Mouse (Mus musculus) hematopoietic multipotent progenitor cell, adult 10-12 weeks (in vitro differentiated cells): Measurements from ENCODE around the gene Dmac1. TPM values are rescaled to one million over a fixed set of nuclear protein-coding genes. Genes with fewer than 3 reads are reported as not detected.

Experiments used
- polyA plus RNA-seq: library from polyadenylated mRNA; stranded (reverse); fragments of >175 nt; gene quantifications from 2 replicates; pipeline ENCODE4 v1.2.3, GENCODE M21; 2012; ENCODE audit warnings: low replicate concordance

Dmac1 gene
- polyA plus RNA-seq = 87.7 and 122 TPM in 2 replicates

DNA sequence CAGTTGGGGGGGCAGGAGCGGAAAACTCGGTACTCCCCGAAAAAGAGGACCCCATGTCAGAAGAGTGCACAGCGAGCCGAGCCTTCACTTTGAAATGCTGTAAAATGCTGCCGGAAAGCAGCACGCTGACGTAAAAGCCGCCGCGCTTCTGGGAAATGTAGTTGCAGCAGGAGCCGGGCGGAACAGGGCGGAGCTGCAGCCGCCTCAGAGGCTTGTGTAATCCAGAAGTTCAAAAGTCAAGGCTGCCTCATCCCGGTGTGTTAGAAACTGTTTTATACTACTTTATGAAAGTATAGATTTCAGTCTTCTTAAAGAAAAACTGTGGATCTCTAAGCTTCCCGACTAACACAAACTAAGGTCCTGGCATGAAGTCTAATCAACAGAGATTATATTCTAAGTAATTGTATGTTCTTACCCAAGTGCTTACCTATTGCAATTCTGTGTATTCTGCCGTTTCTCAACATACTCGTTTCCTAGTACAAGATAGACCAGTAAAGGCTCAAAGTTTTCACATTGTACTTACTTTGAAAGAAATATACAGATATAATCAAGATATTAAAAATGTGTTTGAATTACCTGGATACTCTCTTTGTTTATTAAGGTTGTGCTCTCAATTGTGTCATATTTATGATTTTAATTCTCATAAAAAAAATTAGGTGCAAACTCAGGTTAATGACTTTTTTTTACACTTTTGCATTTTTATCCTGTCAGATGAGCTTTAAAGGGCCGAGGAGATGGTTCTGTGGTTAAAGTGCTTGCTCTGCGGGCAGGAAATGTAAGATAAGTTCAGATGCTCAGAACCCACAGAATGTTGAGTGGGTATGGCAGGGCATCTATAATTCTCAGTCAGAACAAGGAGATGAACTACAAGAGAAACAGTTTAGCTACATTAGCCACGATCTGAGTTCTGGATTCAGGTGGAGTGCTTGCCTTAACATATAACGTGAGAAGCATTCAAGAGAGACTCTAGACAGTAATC is at the start of gene Dmac1:
Gene Dmac1, minus strand, starts transcription at position 109 of the 979 bp plus-strand sequence.

